Mouse (Mus musculus) frontal cortex, adult (tissue): Measurements from ENCODE around the gene Olfr364-ps1.

Experiments
- ATAC-seq: cut with Nextera tagmentation; 2 replicates; pipeline ENCODE4 v1.9.2; 2017; ENCODE audit warnings: mild to moderate bottlenecking, moderate library complexity, mixed read lengths; ENCODE audit not compliant: low TSS enrichment

Olfr364-ps1 gene

DNA sequence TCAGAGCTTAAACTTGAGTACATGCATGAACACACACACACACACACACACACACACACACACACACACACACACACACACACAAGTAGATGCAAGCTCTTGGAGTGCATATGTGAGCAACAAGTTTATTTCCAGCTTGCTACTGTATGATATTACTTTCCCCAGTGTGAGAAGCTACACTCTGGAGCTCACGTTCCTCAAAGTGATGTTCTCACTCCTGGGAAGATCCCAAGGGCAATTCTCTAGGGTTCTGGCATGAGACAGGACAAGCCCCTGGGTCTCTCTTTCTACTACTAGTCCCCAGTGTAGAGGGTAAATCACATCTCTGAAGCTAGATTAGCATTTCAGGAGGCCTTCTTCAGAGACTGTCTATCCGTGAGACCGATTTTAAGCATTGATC, at the start of gene Olfr364-ps1:
Gene Olfr364-ps1 (plus strand): TSS at position 301 of the 400 bp plus-strand sequence.
- ATAC-seq = no peak

GRCm38 (mm10) chr2:37117810-37118209, 21.3 kb upstream of the Olfr364-ps1 start, which contains the start of gene Olfr362:
Gene Olfr362 (minus strand): TSS chr2:37117910.
- ATAC-seq = no peak

GRCm38 (mm10) chr2:37187898-37188297, 48.8 kb downstream of the Olfr364-ps1 start, which contains the start of gene Olfr365:
Gene Olfr365 (plus strand): TSS chr2:37188198.
- ATAC-seq = no peak
